Mouse (Mus musculus) adrenal gland, postnatal 14 days (tissue): ENCODE data around the gene Elf3. TPM values are rescaled to one million over a fixed set of nuclear protein-coding genes. Genes with fewer than 3 reads are reported as not detected.
"Not testable (repeated sequence)": the region's sequence is repeated elsewhere in the genome, so short reads cannot be mapped to it uniquely, and the experiment has no call there.

Experiments
- DNase-seq: peaks from one replicate; pipeline ENCODE4 v3.0.0; 2021; ENCODE audit warnings: mixed read lengths
- long read RNA-seq, 2 experiments: library from polyadenylated mRNA; stranded (forward); transcript quantifications; one replicate each; pipeline ENCODE4 v2.0.0; 2021
- total RNA-seq: library from RNA; stranded (reverse); gene quantifications from 2 replicates; pipeline ENCODE4 v1.2.3, GENCODE M21; 2021

The Elf3 gene
- 0.30 TPM in 2 replicates for total RNA-seq
- long read RNA-seq, experiment 1, partial matches to known transcripts: 0 of 1 reads
- long read RNA-seq, experiment 1, other reads (novel, unspliced or antisense): 0 of 1 reads
- long read RNA-seq, experiment 2: 0 reads

DNA sequence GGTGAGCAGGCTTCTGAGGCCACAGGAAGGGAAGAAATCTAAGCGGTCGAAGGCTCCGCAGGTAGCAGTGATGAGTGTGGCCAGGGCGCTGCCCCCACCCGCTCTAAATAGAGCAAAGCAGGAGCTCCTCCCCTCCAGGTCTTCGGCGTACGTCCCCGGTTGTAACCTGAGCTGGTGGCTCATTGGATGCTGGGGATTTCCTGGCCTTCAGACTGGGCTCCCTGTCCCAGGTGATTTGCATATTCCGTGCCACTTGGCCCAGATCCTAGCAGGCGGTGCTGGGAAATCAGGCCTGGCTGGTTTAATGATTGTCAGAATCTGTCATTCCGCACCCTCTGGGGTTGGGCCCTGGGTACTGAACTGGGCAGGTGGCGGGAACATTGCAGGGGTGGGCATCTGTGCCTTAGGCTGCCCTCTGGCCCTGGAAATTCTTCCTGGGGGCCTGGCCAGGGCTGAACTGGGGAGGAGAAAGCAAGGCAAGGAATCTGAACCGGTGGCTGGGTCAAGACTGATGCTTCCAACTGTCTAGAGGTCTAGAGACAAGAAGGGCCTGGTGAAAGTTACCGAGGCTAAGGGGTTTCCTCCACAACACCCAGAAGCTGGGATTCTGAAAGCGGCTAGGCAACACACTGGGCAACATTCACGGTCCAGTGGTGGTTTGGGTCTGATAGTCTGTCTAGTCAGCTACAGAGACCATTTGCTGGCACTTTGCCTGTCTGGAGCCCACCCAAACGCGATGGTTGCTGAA, at the start of gene Elf3:
Gene Elf3 (minus strand): TSS at position 189 of the 748 bp plus-strand sequence.
- DNase-seq: peak; percentile 77

- no peak for DNase-seq
Observed at GRCm38 (mm10) chr1:135290908-135291307, 32.5 kb upstream of the Elf3 start.

DNA sequence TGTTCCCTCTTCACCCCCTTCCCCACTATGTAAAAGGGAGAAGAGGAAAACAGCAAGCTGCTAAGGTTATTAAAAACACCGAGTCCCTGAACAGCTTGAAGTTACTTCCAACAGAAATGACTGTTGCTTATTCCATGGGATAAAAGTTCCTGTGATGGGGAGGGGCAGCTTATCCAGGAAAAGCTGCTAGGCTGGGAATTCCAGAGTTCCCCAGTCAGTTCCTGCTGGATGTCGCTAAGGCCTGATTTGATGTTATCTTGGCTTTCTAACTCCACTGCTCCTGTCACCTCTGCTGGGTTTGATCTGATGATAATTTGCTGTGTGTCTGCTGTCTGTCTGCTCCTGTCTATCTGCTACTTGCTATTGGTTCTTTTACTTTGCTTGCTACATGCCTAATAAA, 27.9 kb upstream of the Elf3 start:
- no peak for DNase-seq

DNA sequence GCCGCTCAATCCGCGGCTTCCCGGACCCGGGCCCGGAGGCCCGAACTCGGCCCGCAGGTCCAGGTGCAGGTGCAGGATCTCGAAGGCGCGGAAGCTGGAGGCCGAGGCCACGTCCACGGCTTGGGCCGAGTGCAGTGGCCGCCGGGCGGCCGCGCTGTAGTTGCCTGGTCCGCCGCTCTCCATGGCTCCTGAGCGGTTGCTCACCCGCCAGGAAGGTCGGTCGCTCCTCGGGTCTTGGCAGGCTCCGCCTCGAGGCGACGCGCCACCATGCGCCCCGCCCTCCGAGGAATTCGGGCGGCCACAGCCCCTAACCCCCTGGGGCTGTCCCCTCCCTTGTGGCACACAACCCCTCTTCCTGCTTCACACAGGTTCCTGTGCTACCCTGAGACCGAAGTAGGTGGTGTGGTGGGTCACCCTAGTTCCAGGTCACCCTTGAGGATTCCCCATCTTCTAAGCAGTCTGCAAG, 25.5 kb upstream of the Elf3 start, which contains the start of gene Rnpep:
Gene Rnpep (minus strand): TSS at position 259 of the 466 bp plus-strand sequence.
- peak; percentile 86 for DNase-seq

DNA sequence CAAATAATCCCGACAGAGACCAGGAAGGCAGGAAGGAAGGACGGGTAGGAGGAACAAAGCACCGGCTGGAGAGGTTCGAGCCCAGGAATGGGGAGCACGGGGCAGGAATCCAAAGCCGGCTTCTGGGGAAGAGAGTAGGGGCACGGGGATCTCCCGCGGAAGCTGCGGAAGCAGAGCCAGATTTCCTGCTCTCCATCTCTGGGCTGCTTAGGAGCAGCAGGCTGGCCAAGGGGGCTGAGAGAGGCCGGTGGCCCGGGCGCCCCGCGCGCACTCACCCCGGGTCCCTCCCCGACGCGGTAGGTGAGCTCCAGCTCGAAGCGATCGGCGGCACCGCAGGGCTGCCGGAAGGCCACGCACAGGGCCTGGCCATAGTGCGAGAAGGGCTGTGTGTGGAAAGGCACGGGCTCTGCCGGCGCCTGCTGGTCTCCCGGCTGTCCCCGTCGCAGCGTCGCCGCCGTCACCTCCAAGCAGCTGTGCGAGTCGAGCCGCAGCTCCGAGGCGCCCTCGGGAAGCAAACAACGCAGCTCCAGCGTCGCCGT, 25.0 kb upstream of the Elf3 start:
- DNase-seq: peak; percentile 64

- DNase-seq: peak; percentile 62
Observed at GRCm38 (mm10) chr1:135282536-135283286, 24.3 kb upstream of the Elf3 start.

DNA sequence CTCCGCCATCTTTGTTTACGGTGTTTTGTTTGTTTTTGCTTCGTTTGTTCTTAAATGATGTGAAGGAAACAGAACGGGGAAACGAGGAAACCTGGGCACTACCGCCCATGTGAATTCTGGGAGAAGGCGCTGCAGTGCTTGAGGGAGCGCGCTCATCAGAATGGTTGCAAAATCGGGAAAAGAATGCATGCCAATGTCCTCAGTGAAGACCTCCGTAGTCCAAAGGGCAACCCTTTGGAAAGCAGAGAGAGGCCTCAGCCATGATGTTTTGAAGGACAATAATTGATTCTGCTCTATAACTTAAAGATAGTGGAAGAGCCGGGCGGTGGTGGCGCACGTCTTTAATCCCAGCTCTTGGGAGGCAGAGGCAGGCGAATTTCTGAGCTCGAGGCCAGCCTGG, 23.5 kb upstream of the Elf3 start:
- DNase-seq: no peak

GRCm38 (mm10) chr1:135280646-135281045, 22.3 kb upstream of the Elf3 start:
- DNase-seq: peak; percentile 94

DNA sequence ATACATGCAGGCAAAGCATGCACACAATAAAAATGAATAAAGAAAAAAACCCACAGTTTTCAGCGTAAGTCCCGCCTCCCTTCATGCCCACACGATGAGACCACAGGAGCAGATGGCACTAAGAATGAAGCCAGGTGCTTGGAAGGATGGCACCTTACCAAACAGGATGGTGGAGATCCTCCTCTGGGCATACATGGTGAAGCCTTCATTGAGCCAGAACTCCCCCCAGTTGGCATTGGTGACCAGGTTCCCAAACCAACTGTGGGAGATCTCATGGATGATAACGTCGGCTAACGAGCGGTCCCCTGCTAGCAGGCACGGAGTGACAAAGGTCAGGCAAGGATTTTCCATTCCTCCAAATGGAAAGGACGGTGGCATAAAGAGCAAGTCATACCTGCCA, 13.0 kb upstream of the Elf3 start:
- DNase-seq: no peak

- no peak for DNase-seq
Observed at GRCm38 (mm10) chr1:135267663-135268446, 9.5 kb upstream of the Elf3 start.

DNA sequence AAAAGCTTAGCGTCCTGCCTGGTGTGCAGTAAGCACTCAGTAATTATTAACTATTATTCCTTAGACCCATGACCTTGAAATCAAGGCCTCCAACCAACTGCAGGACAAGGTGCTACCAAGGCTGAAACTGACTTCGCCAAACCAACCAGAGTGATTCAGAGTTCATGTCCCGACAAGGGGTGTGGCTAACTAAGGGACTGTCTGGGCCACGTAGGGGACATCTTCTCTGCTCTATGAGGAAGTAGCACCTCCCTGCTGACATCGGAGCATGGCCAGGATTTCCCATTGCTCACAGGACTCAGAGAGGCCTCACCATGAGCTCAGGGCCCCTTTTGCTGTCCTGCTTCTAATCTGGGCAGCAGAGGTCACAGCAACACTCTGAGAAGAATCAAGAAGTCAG, 7.5 kb upstream of the Elf3 start:
- DNase-seq: peak; percentile 57

GRCm38 (mm10) chr1:135263316-135263715, 4.9 kb upstream of the Elf3 start:
- DNase-seq: no peak

- no peak for DNase-seq
Observed at GRCm38 (mm10) chr1:135262329-135262728, 4.0 kb upstream of the Elf3 start.

DNA sequence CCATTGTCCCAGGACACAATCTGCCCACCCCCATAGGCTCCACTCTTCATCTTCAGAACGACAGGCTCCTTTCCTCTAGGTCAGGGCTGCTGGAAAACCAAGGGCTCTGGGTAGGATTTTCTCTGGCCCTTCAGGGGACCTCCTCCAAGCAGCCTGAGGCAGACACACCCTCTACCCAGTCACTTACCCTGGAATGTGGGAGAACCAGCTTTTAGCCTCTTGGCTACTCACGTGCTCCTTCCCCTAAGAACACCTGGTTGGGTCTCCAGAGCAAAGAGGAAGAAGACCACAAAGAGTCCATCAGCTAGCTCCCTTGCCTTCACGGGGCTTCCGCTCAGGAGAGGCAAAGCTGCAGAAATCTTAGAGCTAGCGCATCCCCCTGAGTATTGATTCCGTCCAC, 2.6 kb upstream of the Elf3 start:
- DNase-seq: no peak

GRCm38 (mm10) chr1:135259128-135259436, 714 bp upstream of the Elf3 start:
- DNase-seq: peak; percentile 88

GRCm38 (mm10) chr1:135256299-135256698, 2.1 kb downstream of the Elf3 start:
- DNase-seq: peak; percentile 42

GRCm38 (mm10) chr1:135252854-135253253, 5.5 kb downstream of the Elf3 start:
- no peak for DNase-seq

GRCm38 (mm10) chr1:135251405-135251804, 7.0 kb downstream of the Elf3 start:
- no peak for DNase-seq

- no peak for DNase-seq
Observed at GRCm38 (mm10) chr1:135250706-135251105, 7.7 kb downstream of the Elf3 start.

DNA sequence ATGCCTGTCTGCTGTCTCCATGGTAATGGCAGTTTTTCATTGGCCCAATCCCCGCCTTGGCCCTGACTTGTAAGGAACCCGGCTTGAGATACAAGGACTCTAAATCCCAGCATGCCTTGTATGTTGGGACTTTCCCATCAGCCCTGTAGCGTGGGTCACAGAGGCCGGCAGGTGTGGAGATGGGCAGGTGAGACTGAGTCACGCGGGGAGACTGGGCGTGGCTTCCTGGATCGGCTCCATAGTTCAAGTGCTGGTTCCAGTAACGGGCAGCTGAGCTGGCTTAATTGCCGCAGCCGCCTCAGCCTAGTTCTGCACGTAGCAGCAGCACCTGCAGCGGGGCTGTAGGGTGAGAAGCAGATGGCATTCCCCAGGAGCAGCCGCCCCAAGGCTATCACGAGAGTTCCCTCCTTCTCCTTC, 9.9 kb downstream of the Elf3 start:
- peak; percentile 49 for DNase-seq

- DNase-seq: no peak
Observed at GRCm38 (mm10) chr1:135244014-135244413, 14.4 kb downstream of the Elf3 start.

DNA sequence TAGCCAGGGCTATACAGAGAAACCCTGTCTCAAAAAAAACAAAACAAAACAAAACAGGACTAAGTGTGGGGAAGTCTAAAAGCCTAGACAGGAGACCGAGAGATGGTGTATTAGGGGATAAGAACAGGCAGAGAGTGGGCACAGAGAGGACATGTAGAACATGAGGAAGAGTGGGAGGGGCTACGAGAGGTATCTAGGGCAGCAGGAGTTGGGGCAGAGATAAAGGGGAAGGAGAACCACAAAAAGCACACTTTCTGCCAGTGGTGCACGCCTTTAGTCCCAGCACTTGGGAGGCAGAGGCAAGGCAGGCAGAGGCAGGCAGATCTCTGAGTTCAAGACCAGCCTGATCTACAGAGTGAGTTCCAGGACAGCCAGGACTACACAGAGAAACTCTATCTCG, 18.2 kb downstream of the Elf3 start:
- not testable (repeated sequence) for DNase-seq
